Mouse (Mus musculus) urinary bladder, postnatal 14 days (tissue): Measurements from ENCODE around the gene Rapgef4.

ENCODE experiments used
- DNase-seq: peaks from one replicate; pipeline ENCODE4 v3.0.0; 2021; ENCODE audit warnings: low spot score

The Rapgef4 gene

DNA sequence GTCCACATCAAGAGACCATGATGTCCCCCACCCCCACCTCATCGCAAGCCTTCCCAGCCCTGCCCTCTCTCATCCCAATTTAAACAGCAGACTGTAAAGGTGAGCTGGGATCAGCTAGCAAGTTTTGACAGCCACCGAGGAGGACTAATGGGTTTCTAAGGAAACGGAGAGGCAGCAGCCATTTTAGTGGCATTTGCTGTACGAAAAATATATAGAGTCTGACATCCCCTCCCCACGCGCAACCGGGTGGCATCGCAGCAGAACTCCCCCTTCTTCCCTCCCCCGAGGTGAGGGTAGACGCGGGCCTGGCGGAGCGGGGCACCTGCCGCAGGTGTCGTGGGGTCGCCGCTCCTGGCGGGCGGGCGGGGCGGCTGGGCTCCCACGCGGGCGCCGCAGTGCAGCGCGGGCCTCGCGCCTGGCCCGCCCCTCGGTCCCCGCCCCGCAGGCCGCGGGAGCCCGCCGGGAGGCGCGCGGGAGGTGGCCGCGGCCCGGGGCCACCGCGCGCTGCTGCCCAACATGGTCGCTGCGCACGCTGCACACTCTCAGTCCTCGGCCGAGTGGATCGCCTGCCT is at the start of gene Rapgef4:
Gene Rapgef4, plus strand, starts transcription at position 470 of the 572 bp plus-strand sequence.
- DNase-seq, result no peak

DNA sequence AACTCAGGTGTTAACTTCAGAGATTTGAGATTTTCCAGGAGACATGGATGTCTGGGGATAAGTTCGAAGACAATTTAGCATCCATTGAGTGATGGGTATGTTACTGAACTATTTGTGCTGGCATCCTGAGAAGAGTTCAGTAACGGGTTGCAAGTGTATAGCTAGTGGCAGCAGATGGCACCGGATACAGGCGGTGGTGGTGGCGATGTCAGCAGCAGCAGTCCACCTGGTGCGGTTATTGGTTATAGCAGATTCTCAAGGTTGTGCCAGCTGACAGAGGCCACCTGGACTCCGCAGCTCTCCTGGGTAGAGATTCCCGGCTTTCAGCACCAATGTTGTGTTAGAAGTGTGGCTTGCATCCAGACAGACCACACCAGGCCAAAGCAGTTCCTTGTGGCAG is 47.0 kb upstream of the Rapgef4 start:
- DNase-seq, result no peak

GRCm38 (mm10) chr2:71936711-71937110 is 44.3 kb upstream of the Rapgef4 start:
- no peak for DNase-seq

GRCm38 (mm10) chr2:71937649-71938308 is 43.3 kb upstream of the Rapgef4 start:
- DNase-seq, result no peak

GRCm38 (mm10) chr2:71938716-71939393 is 42.2 kb upstream of the Rapgef4 start:
- no peak for DNase-seq

GRCm38 (mm10) chr2:71941005-71941720 is 39.9 kb upstream of the Rapgef4 start:
- DNase-seq, result no peak

GRCm38 (mm10) chr2:71941721-71942087 is 39.3 kb upstream of the Rapgef4 start:
- DNase-seq, result no peak

DNA sequence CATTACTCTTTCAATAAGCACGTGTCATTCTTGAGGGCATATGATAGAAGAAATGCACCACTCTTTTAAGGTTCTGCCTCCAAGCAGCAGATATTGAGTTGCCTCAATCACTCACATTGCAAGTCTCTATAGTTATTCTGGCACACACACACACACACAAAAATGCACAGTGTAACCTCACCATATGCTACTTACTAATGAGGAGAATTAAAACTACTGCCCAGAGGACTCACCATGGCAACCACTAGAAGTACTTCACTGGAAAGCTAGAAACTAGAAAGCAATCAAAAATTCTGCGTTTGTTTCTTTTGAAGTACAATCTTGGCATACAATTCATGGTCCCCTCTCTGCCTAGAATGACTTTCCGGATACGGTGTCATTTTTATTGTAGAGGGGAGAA is 29.8 kb upstream of the Rapgef4 start:
- no peak for DNase-seq

DNA sequence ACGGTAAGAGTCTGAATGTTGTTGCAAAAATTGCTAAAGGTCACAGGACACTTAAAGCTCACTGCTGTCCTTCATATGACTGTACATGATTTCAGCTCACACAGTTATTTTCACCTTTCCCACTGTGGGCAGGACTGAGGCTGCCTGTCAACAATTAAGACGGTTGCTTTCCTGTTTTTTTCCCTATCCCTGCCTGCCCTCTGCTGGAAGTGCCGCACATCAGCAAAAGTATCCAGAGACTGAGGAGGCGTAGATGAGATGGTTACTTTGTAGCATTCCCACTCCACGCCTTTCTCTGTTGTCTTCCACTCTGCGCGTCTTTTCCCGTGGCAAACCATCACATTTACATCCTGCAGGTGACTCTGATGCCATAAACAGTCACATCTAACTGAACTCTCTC is 25.4 kb upstream of the Rapgef4 start:
- DNase-seq, result peak; percentile 59

- peak; percentile 53 for DNase-seq
Observed at GRCm38 (mm10) chr2:71956463-71956862, 24.6 kb upstream of the Rapgef4 start.

- DNase-seq, result no peak
Observed at GRCm38 (mm10) chr2:71957951-71958350, 23.1 kb upstream of the Rapgef4 start.

DNA sequence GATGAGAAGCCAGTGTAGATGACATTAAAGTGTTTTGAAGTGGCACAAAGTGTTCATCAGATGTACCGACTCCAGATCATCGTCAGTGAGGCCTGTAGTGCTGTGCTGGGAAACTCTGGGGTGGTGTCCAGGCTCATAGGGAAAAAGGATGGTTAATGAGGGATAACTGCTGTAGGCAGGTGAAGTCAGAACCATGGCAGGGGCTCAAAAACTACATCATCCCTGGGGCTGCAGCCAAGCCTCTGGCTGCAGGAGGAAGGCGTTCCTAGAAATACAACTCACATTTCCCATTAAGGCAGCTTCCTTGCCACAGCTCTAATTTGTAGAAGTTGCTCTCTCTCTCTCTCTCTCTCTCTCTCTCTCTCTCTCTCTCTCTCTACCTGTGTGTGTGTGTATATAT is 22.6 kb upstream of the Rapgef4 start:
- DNase-seq, result peak; percentile 77

DNA sequence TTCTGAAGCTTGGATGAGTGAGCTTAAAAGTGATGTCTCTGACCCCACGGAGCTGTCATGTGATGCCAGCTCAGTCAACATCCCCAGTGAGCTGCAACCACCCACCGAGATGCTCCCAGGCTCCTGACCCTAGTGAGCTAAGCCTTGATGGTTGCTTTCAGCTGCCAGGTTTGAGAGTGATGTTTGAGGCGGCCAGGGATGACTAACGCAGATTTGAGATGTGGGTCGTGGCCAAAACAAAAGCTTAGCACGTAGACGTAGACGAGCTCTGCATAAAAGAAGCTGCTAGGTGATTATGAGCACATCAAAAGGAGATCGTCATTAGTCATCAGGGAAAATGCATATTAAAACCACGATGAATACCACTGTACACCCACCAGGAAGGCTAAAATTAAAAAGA is 16.8 kb upstream of the Rapgef4 start:
- no peak for DNase-seq

DNA sequence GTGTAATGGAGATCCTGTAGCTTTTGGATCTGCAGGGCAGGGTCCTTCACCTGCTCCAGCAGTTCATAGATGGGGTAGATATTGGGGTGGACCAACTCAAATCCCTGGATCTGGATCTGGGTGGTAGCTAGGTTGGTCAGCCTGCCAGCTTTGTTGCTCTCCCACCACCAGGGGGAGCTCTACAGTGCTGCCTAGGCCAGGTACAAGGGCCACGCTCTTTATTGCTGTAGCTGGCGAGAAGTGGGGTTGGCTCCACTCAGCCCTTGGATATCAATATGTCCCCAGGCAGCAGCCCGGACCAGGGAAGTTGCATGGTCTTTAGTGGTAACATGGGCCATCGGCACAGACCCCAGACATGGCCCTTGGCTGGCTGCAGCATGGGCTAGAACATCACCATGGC is 15.6 kb upstream of the Rapgef4 start:
- peak; percentile 29 for DNase-seq

- DNase-seq, result no peak
Observed at GRCm38 (mm10) chr2:71966737-71967136, 14.3 kb upstream of the Rapgef4 start.

DNA sequence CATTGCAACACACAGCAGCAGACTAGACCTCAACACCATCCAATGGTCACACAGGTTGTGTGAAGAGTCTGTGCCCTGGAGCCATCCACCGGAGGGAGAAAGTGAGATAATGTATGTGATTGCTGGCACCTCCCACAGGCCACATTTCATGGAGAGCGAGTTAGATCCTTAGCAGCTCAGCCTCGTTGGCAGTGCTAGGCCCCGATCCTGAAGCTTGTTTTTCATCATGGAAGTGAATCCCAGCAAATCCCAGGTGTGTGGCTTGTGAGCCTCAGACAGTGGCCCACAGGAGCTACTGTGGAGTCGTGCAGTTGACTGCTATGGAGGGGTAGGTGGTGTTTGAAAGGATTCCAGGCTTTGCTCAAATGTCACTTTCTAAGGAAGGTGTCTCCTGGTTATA is 13.2 kb upstream of the Rapgef4 start:
- DNase-seq, result no peak

- no peak for DNase-seq
Observed at GRCm38 (mm10) chr2:71973646-71974045, 7.4 kb upstream of the Rapgef4 start.

DNA sequence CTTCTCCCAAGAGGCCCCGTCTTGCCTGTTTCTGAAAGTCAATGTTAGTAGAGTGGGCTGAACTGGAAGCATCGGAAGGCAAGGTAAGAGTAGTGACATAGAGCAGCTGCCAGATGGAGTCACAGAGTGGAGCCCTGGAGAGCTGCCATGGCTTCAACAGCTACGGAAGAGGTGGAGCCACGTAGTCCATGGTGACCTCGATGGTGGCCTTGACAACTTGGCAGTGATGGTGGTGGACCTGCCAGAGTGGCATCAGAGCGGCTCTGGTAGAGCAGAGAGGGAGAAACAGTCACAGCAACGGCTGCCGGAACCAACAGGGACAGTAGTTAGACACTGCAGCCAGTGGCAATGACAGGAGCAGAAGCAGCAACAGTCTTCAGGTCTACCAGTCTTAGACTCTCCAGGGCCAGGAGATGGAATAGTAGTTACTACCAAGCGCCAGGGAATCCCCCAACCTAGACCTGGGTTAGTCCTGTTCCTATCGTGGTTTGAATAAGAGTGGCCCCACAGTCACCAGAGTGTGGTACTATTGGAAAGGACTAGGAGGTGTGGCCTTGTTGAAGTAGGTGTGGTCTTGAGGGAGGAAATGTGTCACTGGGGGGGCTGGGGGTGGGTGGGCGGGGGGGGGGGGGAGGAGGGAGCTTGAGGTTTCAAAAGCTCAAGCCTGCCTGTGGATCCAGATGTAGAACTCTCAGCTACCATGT is 6.7 kb upstream of the Rapgef4 start:
- DNase-seq, result no peak

- DNase-seq, result no peak
Observed at GRCm38 (mm10) chr2:71979981-71980380, 1.1 kb upstream of the Rapgef4 start.

GRCm38 (mm10) chr2:71981343-71981851 is 357 bp downstream of the Rapgef4 start:
- peak; percentile 4 for DNase-seq

GRCm38 (mm10) chr2:71981896-71982295 is 856 bp downstream of the Rapgef4 start:
- DNase-seq, result no peak
